Comparison of ENCODE assay signal across 23 mouse cellular contexts in genomic region chr3:132477768-132478167, GRCm38 (mm10).
A peak's percentile ranks its signal among the peaks of the same experiment; 100 is the strongest.
DNase-seq lines count a peak whose midpoint lies in the region; ATAC-seq and TF ChIP-seq lines count a peak whose summit lies in the region.
"Had no signal": no experiment of that assay in that cellular context is flagged by ENCODE, and none has a peak within 500 bp of the region (broad histone marks: within the 10 kb centered on the region; RNA-seq: fewer than 3 reads in every experiment).

No protein-coding gene starts in this region.

- DNase-seq in frontal cortex, postnatal 14 days (ENCODE audit: low spot score in 2 of 2), result no peak
- peak; percentile 0 for DNase-seq in left cerebral cortex, adult 11 months (ENCODE audit: low spot score)
- DNase-seq in left cerebral cortex, postnatal 14 days (ENCODE audit: low spot score in 2 of 2), result no peak
- DNase-seq in 3T3-L1 (ENCODE audit: low read depth, low spot score), result peak; percentile 31
- DNase-seq in Patski (ENCODE audit: low read depth, low spot score), result no peak
- DNase-seq in urinary bladder, postnatal 25 days (ENCODE audit: low spot score), result no peak
- no peak for DNase-seq in cerebellum, postnatal 36 days
- DNase-seq: adrenal gland, postnatal 14 days; cerebellum, adult 11-12 months; cerebellum, postnatal 25 days; heart, adult 11 months; heart, postnatal 4 days; kidney, postnatal 10 days; liver, embryonic 13.5 days; retina, postnatal 1 day; thymus, postnatal 14 days had no signal

- POLR2A ChIA-PET in Patski (lab: Charles Lee), result interaction anchor here (0.6 to 0.7 kb wide), 2 partner anchors 47 to 474 kb away, joined by 3 read pairs; no protein-coding TSS in a partner anchor

- TF ChIP-seq CTCF in Patski (IDR thresholded peaks at IDR 0.05), result peak; percentile 60

- intact Hi-C loops in left cerebral cortex, postnatal 14 days (cut with DNase I), result no loop called here

- CTCF ChIA-PET in Patski (lab: Charles Lee), result interaction anchor here (0.8 to 1.4 kb wide), 2 partner anchors 11 to 21 kb away, joined by 3 to 4 read pairs; no protein-coding TSS in a partner anchor

- in situ Hi-C loops in Patski (cut with MboI; ENCODE audit: low pct_unique_long_range_greater_than_20kb), result no loop called here

- peak; percentile 67; the same call in 1 of the 2 replicates for ATAC-seq in frontal cortex, adult (ENCODE audit: low TSS enrichment)
- ATAC-seq in Patski, result no peak
- ATAC-seq: activated CD4-positive, CD25-positive, alpha-beta regulatory T cell, adult 4 months; forebrain, embryonic 15.5 days; intestine, postnatal 0 days had no signal

- H3K27me3 ChIP-seq in Patski, result no peaks in the 10 kb centered on the region
- H3K27me3 ChIP-seq: forebrain, embryonic 15.5 days; hindbrain, embryonic 15.5 days; limb, embryonic 12.5 days; liver, embryonic 13.5 days; midbrain, embryonic 12.5 days had no signal

Comparison
In these comparisons a context has a peak if more than half of its experiments do, and no peak if none do; other contexts are left out.
1. DNase-seq: peak in left cerebral cortex, adult 11 months (single experiment) and 3T3-L1 (single experiment); none in frontal cortex, postnatal 14 days (0 of 2), left cerebral cortex, postnatal 14 days (0 of 2), Patski (single experiment), urinary bladder, postnatal 25 days (single experiment) and cerebellum, postnatal 36 days (0 of 2).